Mouse (Mus musculus) adrenal gland, postnatal 10 days (tissue): ENCODE measurements around the gene Wdr34. TPM values are rescaled to one million over a fixed set of nuclear protein-coding genes. Genes with fewer than 3 reads are reported as not detected.
"Not testable (repeated sequence)": the region's sequence is repeated elsewhere in the genome, so short reads cannot be mapped to it uniquely, and the experiment has no call there.

Source experiments
- DNase-seq: peaks from one replicate; pipeline ENCODE4 v3.0.0; 2021; ENCODE audit warnings: mixed read lengths
- total RNA-seq, 2 experiments: library from RNA; stranded (reverse); gene quantifications; 2 replicates each; pipeline ENCODE4 v1.2.3; 2021

Gene Wdr34
- total RNA-seq, 2 experiments from 2014 or later, result 20.1 to 24.4 TPM

- peak; percentile 98 for DNase-seq
Observed at GRCm38 (mm10) chr2:30066046-30066901, 17.6 kb upstream of the Wdr34 start.

GRCm38 (mm10) chr2:30064298-30064697 lies 15.6 kb upstream of the Wdr34 start:
- DNase-seq, result no peak

GRCm38 (mm10) chr2:30063791-30064190 lies 15.1 kb upstream of the Wdr34 start:
- DNase-seq, result no peak

GRCm38 (mm10) chr2:30063235-30063634 lies 14.6 kb upstream of the Wdr34 start:
- peak; percentile 67 for DNase-seq

- peak; percentile 73 for DNase-seq
Observed at GRCm38 (mm10) chr2:30062249-30063093, 13.8 kb upstream of the Wdr34 start.

GRCm38 (mm10) chr2:30061215-30062166 lies 12.8 kb upstream of the Wdr34 start:
- DNase-seq, result peak; percentile 79

- no peak for DNase-seq
Observed at GRCm38 (mm10) chr2:30058418-30058817, 9.7 kb upstream of the Wdr34 start.

- DNase-seq, result peak; percentile 67
Observed at GRCm38 (mm10) chr2:30057223-30057904, 8.7 kb upstream of the Wdr34 start, which contains the start of gene Set. Set (plus strand) TSS chr2:30057378.

GRCm38 (mm10) chr2:30056736-30057135 lies 8.1 kb upstream of the Wdr34 start:
- peak; percentile 47 for DNase-seq

GRCm38 (mm10) chr2:30055310-30055709 lies 6.6 kb upstream of the Wdr34 start:
- not testable (repeated sequence) for DNase-seq

- DNase-seq, result no peak
Observed at GRCm38 (mm10) chr2:30051992-30052761, 3.5 kb upstream of the Wdr34 start.

- DNase-seq, result no peak
Observed at GRCm38 (mm10) chr2:30049831-30050230, 1.1 kb upstream of the Wdr34 start.

- no peak for DNase-seq
Observed at GRCm38 (mm10) chr2:30048101-30048501, 580 bp downstream of the Wdr34 start.

- DNase-seq, result no peak
Observed at GRCm38 (mm10) chr2:30047127-30047526, 1.6 kb downstream of the Wdr34 start.

GRCm38 (mm10) chr2:30044550-30044949 lies 4.1 kb downstream of the Wdr34 start:
- DNase-seq, result no peak

GRCm38 (mm10) chr2:30042445-30042844 lies 6.2 kb downstream of the Wdr34 start:
- DNase-seq, result peak; percentile 91

- peak; percentile 52 for DNase-seq
Observed at GRCm38 (mm10) chr2:30039687-30040086, 9.0 kb downstream of the Wdr34 start.

GRCm38 (mm10) chr2:30038370-30038769 lies 10.3 kb downstream of the Wdr34 start:
- DNase-seq, result no peak

- DNase-seq, result peak; percentile 51
Observed at GRCm38 (mm10) chr2:30037762-30038161, 10.9 kb downstream of the Wdr34 start.

GRCm38 (mm10) chr2:30032957-30033356 lies 15.7 kb downstream of the Wdr34 start:
- no peak for DNase-seq
